Mouse (Mus musculus) forebrain, embryonic 10.5 days (tissue): ENCODE data around the gene Kmt2a. TPM values are rescaled to one million over a fixed set of nuclear protein-coding genes. Genes with fewer than 3 reads are reported as not detected.

ENCODE experiments used
- DNase-seq: peaks from one replicate; pipeline ENCODE4 v3.0.0-alpha.2; 2017; ENCODE audit warnings: low spot score; ENCODE audit errors: extremely low spot score
- H3K27ac ChIP-seq: fragments of 300-500 bp; sonication (generic); 2 replicates; pipeline ENCODE4 v1.5.1; 2016; ENCODE audit warnings: mild to moderate bottlenecking
- H3K27me3 ChIP-seq: fragments of 300-500 bp; sonication (generic); 2 replicates; pipeline ENCODE4 v1.6.1; 2016; ENCODE audit warnings: mild to moderate bottlenecking; ENCODE audit not compliant: poor library complexity, severe bottlenecking
- H3K36me3 ChIP-seq: fragments of 300-500 bp; sonication (generic); replicated peaks from 2 replicates; pipeline ENCODE4 v1.6.1; 2016; ENCODE audit warnings: mild to moderate bottlenecking, moderate library complexity
- H3K4me1 ChIP-seq: fragments of 300-500 bp; sonication (generic); 2 replicates; pipeline ENCODE4 v1.6.1; 2016
- H3K4me3 ChIP-seq: fragments of 300-500 bp; sonication (generic); 2 replicates; pipeline ENCODE4 v1.5.1; 2016; ENCODE audit warnings: mild to moderate bottlenecking, moderate library complexity
- H3K9me3 ChIP-seq: fragments of 300-500 bp; sonication (generic); 2 replicates; pipeline ENCODE4 v1.6.1; 2016; ENCODE audit warnings: mild to moderate bottlenecking, moderate library complexity
- WGBS: fragments of 180-500 bp; shearing (Covaris S2); methylation state at CpG from one replicate; pipeline ENCODE4 v1.1.7; 2016; 5-methylcytosine and 5-hydroxymethylcytosine counted together
- polyA plus RNA-seq: library from polyadenylated mRNA; unstranded; fragments of >200 nt; fragmentation: Nextera tagmentation; extraction: Ambion mirVana; gene quantifications from 2 replicates; pipeline ENCODE4 v1.2.1, GENCODE M21; 2016

Gene Kmt2a
- polyA plus RNA-seq, 1 experiment from 2014 or later = 10.3 TPM

- 96% methylated on average over 4 of the region's 4 CpGs for WGBS
Observed at GRCm38 (mm10) chr9:44832356-44832755, 48.7 kb downstream of the Kmt2a start.

GRCm38 (mm10) chr9:44830506-44830905 is 50.6 kb downstream of the Kmt2a start:
- WGBS = 88% methylated on average over 2 of the region's 2 CpGs
- Histone ChIP-seq H3K27ac (no peak overlapping the region), H3K4me1 (no peaks in the 10 kb centered on the region), H3K4me3 (no peak overlapping the region), H3K9me3 (no peaks in the 10 kb centered on the region), H3K27me3 (no peaks in the 10 kb centered on the region), H3K36me3 (peaks cover 99% of the 10 kb centered on the region)
- DNase-seq = no peak

More at GRCm38 (mm10) chr9:44832356-44832755, 48.7 kb downstream of the Kmt2a start:
- Histone ChIP-seq H3K9me3 (no peaks in the 10 kb centered on the region), H3K4me1 (no peaks in the 10 kb centered on the region), H3K27ac (no peak overlapping the region), H3K36me3 (peaks cover 97% of the 10 kb centered on the region), H3K4me3 (no peak overlapping the region), H3K27me3 (no peaks in the 10 kb centered on the region)
- no peak for DNase-seq

- H3K36me3 ChIP-seq = peaks cover 99% of the 10 kb centered on the region
- no peaks in the 10 kb centered on the region for H3K9me3 ChIP-seq
- no peaks in the 10 kb centered on the region for H3K27me3 ChIP-seq
- H3K4me3 ChIP-seq = no peak overlapping the region
- WGBS = 97% methylated on average over 11 of the region's 11 CpGs
- no peak overlapping the region for H3K27ac ChIP-seq
- no peak for DNase-seq
- H3K4me1 ChIP-seq = no peaks in the 10 kb centered on the region
Observed at GRCm38 (mm10) chr9:44828944-44829343, 52.2 kb downstream of the Kmt2a start.

- 83% methylated on average over 7 of the region's 7 CpGs for WGBS
- Histone ChIP-seq H3K4me1 (no peaks in the 10 kb centered on the region), H3K4me3 (no peak overlapping the region), H3K36me3 (peaks cover 99% of the 10 kb centered on the region), H3K9me3 (no peaks in the 10 kb centered on the region), H3K27ac (no peak overlapping the region), H3K27me3 (no peaks in the 10 kb centered on the region)
- no peak for DNase-seq
Observed at GRCm38 (mm10) chr9:44826660-44827059, 54.4 kb downstream of the Kmt2a start.

GRCm38 (mm10) chr9:44819920-44820827 is 60.9 kb downstream of the Kmt2a start:
- no peaks in the 10 kb centered on the region for H3K9me3 ChIP-seq
- H3K4me1 ChIP-seq = no peaks in the 10 kb centered on the region
- H3K27ac ChIP-seq = no peak overlapping the region
- WGBS = 93% methylated on average over 15 of the region's 15 CpGs
- H3K27me3 ChIP-seq = no peaks in the 10 kb centered on the region
- no peak for DNase-seq
- H3K36me3 ChIP-seq = peaks cover 100% of the 10 kb centered on the region
- no peak overlapping the region for H3K4me3 ChIP-seq

- Histone ChIP-seq H3K4me3 (no peak overlapping the region), H3K27ac (no peak overlapping the region), H3K9me3 (no peaks in the 10 kb centered on the region), H3K4me1 (no peaks in the 10 kb centered on the region), H3K27me3 (no peaks in the 10 kb centered on the region), H3K36me3 (peaks cover 100% of the 10 kb centered on the region)
- 89% methylated on average over 5 of the region's 5 CpGs for WGBS
- DNase-seq = no peak
Observed at GRCm38 (mm10) chr9:44817522-44817921, 63.6 kb downstream of the Kmt2a start.

- no peak for DNase-seq
- H3K9me3 ChIP-seq = no peaks in the 10 kb centered on the region
- H3K4me3 ChIP-seq = no peak overlapping the region
- no peaks in the 10 kb centered on the region for H3K27me3 ChIP-seq
- WGBS = 95% methylated on average over 8 of the region's 8 CpGs
- peaks cover 100% of the 10 kb centered on the region for H3K36me3 ChIP-seq
- H3K4me1 ChIP-seq = no peaks in the 10 kb centered on the region
- H3K27ac ChIP-seq = no peak overlapping the region
Observed at GRCm38 (mm10) chr9:44814179-44814578, 66.9 kb downstream of the Kmt2a start.

- no peaks in the 10 kb centered on the region for H3K4me1 ChIP-seq
- no peaks in the 10 kb centered on the region for H3K27me3 ChIP-seq
- no peak overlapping the region for H3K4me3 ChIP-seq
- no peak overlapping the region for H3K27ac ChIP-seq
- WGBS = 93% methylated on average over 10 of the region's 10 CpGs
- H3K9me3 ChIP-seq = no peaks in the 10 kb centered on the region
- peaks cover 100% of the 10 kb centered on the region for H3K36me3 ChIP-seq
- no peak for DNase-seq
Observed at GRCm38 (mm10) chr9:44810316-44810715, 70.8 kb downstream of the Kmt2a start.

- Histone ChIP-seq H3K4me3 (no peak overlapping the region), H3K4me1 (no peaks in the 10 kb centered on the region), H3K9me3 (no peaks in the 10 kb centered on the region), H3K27me3 (peaks cover 1% of the 10 kb centered on the region; the same call in 1 of the 2 replicates), H3K36me3 (peaks cover 83% of the 10 kb centered on the region), H3K27ac (no peak overlapping the region)
- DNase-seq = no peak
- 96% methylated on average over 10 of the region's 10 CpGs for WGBS
Observed at GRCm38 (mm10) chr9:44807778-44808177, 73.3 kb downstream of the Kmt2a start.

GRCm38 (mm10) chr9:44807141-44807540 is 74.0 kb downstream of the Kmt2a start:
- no peaks in the 10 kb centered on the region for H3K9me3 ChIP-seq
- no peaks in the 10 kb centered on the region for H3K4me1 ChIP-seq
- H3K27ac ChIP-seq = no peak overlapping the region
- no peak overlapping the region for H3K4me3 ChIP-seq
- H3K27me3 ChIP-seq = peaks cover 7% of the 10 kb centered on the region; the same call in 1 of the 2 replicates
- DNase-seq = no peak
- 68% methylated on average over 5 of the region's 5 CpGs for WGBS
- H3K36me3 ChIP-seq = peaks cover 77% of the 10 kb centered on the region

- 95% methylated on average over 5 of the region's 5 CpGs for WGBS
- no peak overlapping the region for H3K27ac ChIP-seq
- peaks cover 61% of the 10 kb centered on the region for H3K36me3 ChIP-seq
- H3K9me3 ChIP-seq = no peaks in the 10 kb centered on the region
- 0 out of 2 replicates have a peak, but pooled peaks cover under 1% of the 10 kb centered on the region for H3K4me1 ChIP-seq
- peaks cover 22% of the 10 kb centered on the region for H3K27me3 ChIP-seq
- no peak overlapping the region for H3K4me3 ChIP-seq
- no peak for DNase-seq
Observed at GRCm38 (mm10) chr9:44805536-44805935, 75.6 kb downstream of the Kmt2a start.

GRCm38 (mm10) chr9:44804678-44805077 is 76.4 kb downstream of the Kmt2a start:
- 91% methylated on average over 10 of the region's 10 CpGs for WGBS
- Histone ChIP-seq H3K36me3 (peaks cover 52% of the 10 kb centered on the region), H3K4me1 (peaks cover 9% of the 10 kb centered on the region), H3K27ac (no peak overlapping the region), H3K4me3 (no peak overlapping the region), H3K9me3 (no peaks in the 10 kb centered on the region), H3K27me3 (peaks cover 30% of the 10 kb centered on the region)
- DNase-seq = no peak

GRCm38 (mm10) chr9:44802808-44803450 is 78.2 kb downstream of the Kmt2a start, which contains the start of gene Ttc36:
Ttc36 (minus strand) TSS chr9:44803072.
- Histone ChIP-seq H3K4me3 (no peak within 1 kb of the TSS), H3K36me3 (peaks cover 35% of the 10 kb centered on the region), H3K27me3 (peaks cover 42% of the 10 kb centered on the region), H3K9me3 (no peaks in the 10 kb centered on the region), H3K4me1 (peaks cover 27% of the 10 kb centered on the region), H3K27ac (no peak within 1 kb of the TSS)
- 74% methylated on average over 4 of the region's 4 CpGs for WGBS
- DNase-seq = no peak
